Mouse (Mus musculus): Measurements from ENCODE around the gene Capzb.
A peak's percentile ranks its signal among the peaks of the same experiment; 100 is the strongest.

Capzb gene

GRCm38 (mm10) chr4:139234261-139234660 is 41.6 kb downstream of the Capzb start:
- DNase-seq (ENCODE audit: low read depth) = no peak

- no peak for DNase-seq (ENCODE audit: low read depth)
Measured at GRCm38 (mm10) chr4:139235556-139235955, 42.9 kb downstream of the Capzb start.

GRCm38 (mm10) chr4:139238612-139239011 is 45.9 kb downstream of the Capzb start:
- no peak for DNase-seq (ENCODE audit: low read depth)

GRCm38 (mm10) chr4:139240334-139240733 is 47.6 kb downstream of the Capzb start:
- no peak for DNase-seq (ENCODE audit: low read depth)

GRCm38 (mm10) chr4:139241678-139242606 is 49.2 kb downstream of the Capzb start:
- DNase-seq (ENCODE audit: low read depth) = no peak

GRCm38 (mm10) chr4:139242607-139242955 is 49.9 kb downstream of the Capzb start:
- no peak for DNase-seq (ENCODE audit: low read depth)

- DNase-seq (ENCODE audit: low read depth) = no peak
Measured at GRCm38 (mm10) chr4:139244176-139244575, 51.5 kb downstream of the Capzb start.

GRCm38 (mm10) chr4:139244766-139245165 is 52.1 kb downstream of the Capzb start:
- no peak for DNase-seq (ENCODE audit: low read depth)

- no peak for DNase-seq (ENCODE audit: low read depth)
Measured at GRCm38 (mm10) chr4:139245534-139245933, 52.8 kb downstream of the Capzb start.

GRCm38 (mm10) chr4:139246130-139246877 is 53.6 kb downstream of the Capzb start:
- DNase-seq (ENCODE audit: low read depth) = no peak

GRCm38 (mm10) chr4:139247966-139248365 is 55.3 kb downstream of the Capzb start:
- no peak for DNase-seq (ENCODE audit: low read depth)

- no peak for DNase-seq (ENCODE audit: low read depth)
Measured at GRCm38 (mm10) chr4:139248736-139249135, 56.0 kb downstream of the Capzb start.

GRCm38 (mm10) chr4:139250043-139250442 is 57.3 kb downstream of the Capzb start:
- no peak for DNase-seq (ENCODE audit: low read depth)

GRCm38 (mm10) chr4:139250886-139251285 is 58.2 kb downstream of the Capzb start:
- peak; percentile 17 for DNase-seq (ENCODE audit: low read depth)

- peak; percentile 51 for DNase-seq (ENCODE audit: low read depth)
Measured at GRCm38 (mm10) chr4:139252051-139252760, 59.5 kb downstream of the Capzb start.

- no peak for DNase-seq (ENCODE audit: low read depth)
Measured at GRCm38 (mm10) chr4:139253206-139253605, 60.5 kb downstream of the Capzb start.

- DNase-seq (ENCODE audit: low read depth) = no peak
Measured at GRCm38 (mm10) chr4:139256146-139256545, 63.4 kb downstream of the Capzb start.

- DNase-seq (ENCODE audit: low read depth) = no peak
Measured at GRCm38 (mm10) chr4:139256708-139257107, 64.0 kb downstream of the Capzb start.

GRCm38 (mm10) chr4:139258621-139259301 is 66.1 kb downstream of the Capzb start:
- DNase-seq (ENCODE audit: low read depth) = no peak

- no peak for DNase-seq (ENCODE audit: low read depth)
Measured at GRCm38 (mm10) chr4:139259302-139259871, 66.7 kb downstream of the Capzb start.

GRCm38 (mm10) chr4:139262981-139263380 is 70.3 kb downstream of the Capzb start:
- DNase-seq (ENCODE audit: low read depth) = no peak
